Mouse (Mus musculus) liver, embryonic 11.5 days (tissue): ENCODE measurements at regions not wholly inside any gene's neighbourhood (a gene's known extent, or its start where the extent isn't known, plus 50 kb on each side); places are given as distances from the start of the nearest gene placed in this dataset.

Source experiments
- ATAC-seq: fragments of 200-750 bp; cut with Nextera tagmentation; replicated peaks from 2 replicates; pipeline ENCODE4 v1.8.0; 2017; ENCODE audit warnings: moderate number of reproducible peaks, mild to moderate bottlenecking, moderate TSS enrichment, moderate library complexity; ENCODE audit not compliant: low FRiP score
- DNase-seq: peaks from one replicate; pipeline ENCODE4 v3.0.0-alpha.2; 2017; ENCODE audit warnings: low spot score
- H3K27ac ChIP-seq: fragments of 300-500 bp; sonication (generic); 2 replicates; pipeline ENCODE4 v1.5.1; 2014; ENCODE audit warnings: mild to moderate bottlenecking, low read depth, low read length, control low read depth
- H3K27me3 ChIP-seq: fragments of 300-500 bp; sonication (generic); replicated peaks from 2 replicates; pipeline ENCODE4 v1.6.1; 2014; ENCODE audit warnings: low read length, mixed read lengths; ENCODE audit not compliant: control insufficient read depth, insufficient read depth
- H3K36me3 ChIP-seq: fragments of 300-500 bp; sonication (generic); 2 replicates; pipeline ENCODE4 v1.6.1; 2014; ENCODE audit warnings: mild to moderate bottlenecking, low read length, moderate library complexity, mixed read lengths; ENCODE audit not compliant: control insufficient read depth, insufficient read depth
- H3K4me1 ChIP-seq: fragments of 300-500 bp; sonication (generic); replicated peaks from 2 replicates; pipeline ENCODE4 v1.6.1; 2014; ENCODE audit warnings: low read length, mixed read lengths; ENCODE audit not compliant: control insufficient read depth, insufficient read depth
- H3K4me2 ChIP-seq: fragments of 300-500 bp; sonication (generic); 2 replicates; pipeline ENCODE4 v1.6.1; 2014; ENCODE audit warnings: mild to moderate bottlenecking, control low read depth, moderate library complexity
- H3K4me3 ChIP-seq: fragments of 300-500 bp; sonication (generic); 2 replicates; pipeline ENCODE4 v1.5.1; 2014; ENCODE audit warnings: low read depth, low read length, control low read depth
- H3K9ac ChIP-seq: fragments of 300-500 bp; sonication (generic); 2 replicates; pipeline ENCODE4 v1.6.1; 2014; ENCODE audit warnings: low read depth, low read length, control low read depth
- H3K9me3 ChIP-seq: fragments of 300-500 bp; sonication (generic); 2 replicates; pipeline ENCODE4 v1.6.1; 2016; ENCODE audit warnings: low read length, inconsistent platforms, mixed read lengths; ENCODE audit not compliant: control insufficient read depth
- WGBS: fragments of 180-500 bp; shearing (Covaris S2); extraction: QIAGEN DNeasy Blood & Tissue Kit; methylation state at CpG from one replicate; pipeline ENCODE4 v1.1.7; 2014; 5-methylcytosine and 5-hydroxymethylcytosine counted together

GRCm38 (mm10) chr6:134320379-134320932, 75.7 kb upstream of the Bcl2l14 start:
- H3K4me1 ChIP-seq, result no peaks in the 10 kb centered on the region
- no peaks in the 10 kb centered on the region for H3K27me3 ChIP-seq
- 79% methylated on average over 7 of the region's 7 CpGs for WGBS
- H3K36me3 ChIP-seq, result no peaks in the 10 kb centered on the region
- no peak overlapping the region for H3K27ac ChIP-seq
- no peak overlapping the region for H3K4me2 ChIP-seq
- DNase-seq (no peak), ATAC-seq (no peak)
- no peaks in the 10 kb centered on the region for H3K9me3 ChIP-seq
- no peak overlapping the region for H3K4me3 ChIP-seq
- no peak overlapping the region for H3K9ac ChIP-seq

GRCm38 (mm10) chr6:134324001-134324400, 72.1 kb upstream of the Bcl2l14 start:
- no peak overlapping the region for H3K4me2 ChIP-seq
- no peak overlapping the region for H3K27ac ChIP-seq
- H3K4me3 ChIP-seq, result no peak overlapping the region
- no peak overlapping the region for H3K9ac ChIP-seq
- no peaks in the 10 kb centered on the region for H3K27me3 ChIP-seq
- no peaks in the 10 kb centered on the region for H3K9me3 ChIP-seq
- ATAC-seq, result peak; percentile 71
- no peaks in the 10 kb centered on the region for H3K36me3 ChIP-seq
- WGBS, result 45% methylated on average over 3 of the region's 3 CpGs
- H3K4me1 ChIP-seq, result no peaks in the 10 kb centered on the region
- DNase-seq, result no peak

- Histone ChIP-seq H3K4me3 (no peak overlapping the region), H3K27ac (no peak overlapping the region), H3K36me3 (no peaks in the 10 kb centered on the region), H3K4me1 (no peaks in the 10 kb centered on the region), H3K27me3 (no peaks in the 10 kb centered on the region), H3K4me2 (no peak overlapping the region), H3K9me3 (no peaks in the 10 kb centered on the region), H3K9ac (no peak overlapping the region)
- ATAC-seq (no peak), DNase-seq (no peak)
- WGBS, result 95% methylated on average over 4 of the region's 4 CpGs
Measured at GRCm38 (mm10) chr6:134325564-134325963, 70.6 kb upstream of the Bcl2l14 start.

GRCm38 (mm10) chr6:134329550-134330299, 66.4 kb upstream of the Bcl2l14 start:
- no peak for DNase-seq
- no peaks in the 10 kb centered on the region for H3K36me3 ChIP-seq
- no peaks in the 10 kb centered on the region for H3K27me3 ChIP-seq
- no peak overlapping the region for H3K9ac ChIP-seq
- H3K9me3 ChIP-seq, result no peaks in the 10 kb centered on the region
- H3K27ac ChIP-seq, result no peak overlapping the region
- no peak overlapping the region for H3K4me3 ChIP-seq
- no peak overlapping the region for H3K4me2 ChIP-seq
- no peak for ATAC-seq
- no peaks in the 10 kb centered on the region for H3K4me1 ChIP-seq
- WGBS, result 72% methylated on average over 10 of the region's 10 CpGs

- no peaks in the 10 kb centered on the region for H3K9me3 ChIP-seq
- H3K36me3 ChIP-seq, result no peaks in the 10 kb centered on the region
- ATAC-seq, result no peak
- no peak overlapping the region for H3K27ac ChIP-seq
- no peak overlapping the region for H3K4me2 ChIP-seq
- WGBS, result 91% methylated on average over 4 of the region's 4 CpGs
- no peak for DNase-seq
- H3K27me3 ChIP-seq, result no peaks in the 10 kb centered on the region
- no peak overlapping the region for H3K9ac ChIP-seq
- no peaks in the 10 kb centered on the region for H3K4me1 ChIP-seq
- no peak overlapping the region for H3K4me3 ChIP-seq
Measured at GRCm38 (mm10) chr6:134330300-134330640, 65.8 kb upstream of the Bcl2l14 start.

- WGBS, result 55% methylated on average over 15 of the region's 15 CpGs
- DNase-seq (no peak), ATAC-seq (no peak)
- Histone ChIP-seq H3K9ac (no peak overlapping the region), H3K4me3 (no peak overlapping the region), H3K4me1 (no peaks in the 10 kb centered on the region), H3K9me3 (no peaks in the 10 kb centered on the region), H3K4me2 (peak overlapping the region; percentile 3; the same call in 1 of the 2 replicates), H3K27me3 (no peaks in the 10 kb centered on the region), H3K36me3 (no peaks in the 10 kb centered on the region), H3K27ac (no peak overlapping the region)
Measured at GRCm38 (mm10) chr6:134332718-134333432, 63.2 kb upstream of the Bcl2l14 start.

- H3K27me3 ChIP-seq, result no peaks in the 10 kb centered on the region
- no peak overlapping the region for H3K4me3 ChIP-seq
- no peak overlapping the region for H3K27ac ChIP-seq
- ATAC-seq (no peak), DNase-seq (no peak)
- 77% methylated on average over 4 of the region's 4 CpGs for WGBS
- H3K9me3 ChIP-seq, result no peaks in the 10 kb centered on the region
- no peaks in the 10 kb centered on the region for H3K36me3 ChIP-seq
- no peak overlapping the region for H3K4me2 ChIP-seq
- H3K4me1 ChIP-seq, result no peaks in the 10 kb centered on the region
- H3K9ac ChIP-seq, result no peak overlapping the region
Measured at GRCm38 (mm10) chr6:134335711-134336110, 60.4 kb upstream of the Bcl2l14 start.

GRCm38 (mm10) chr6:134342796-134343605, 53.1 kb upstream of the Bcl2l14 start:
- H3K9ac ChIP-seq, result no peak overlapping the region
- no peaks in the 10 kb centered on the region for H3K36me3 ChIP-seq
- H3K27ac ChIP-seq, result no peak overlapping the region
- H3K4me2 ChIP-seq, result no peak overlapping the region
- WGBS, result 88% methylated on average over 9 of the region's 9 CpGs
- H3K9me3 ChIP-seq, result no peaks in the 10 kb centered on the region
- ATAC-seq (no peak), DNase-seq (no peak)
- H3K27me3 ChIP-seq, result no peaks in the 10 kb centered on the region
- H3K4me1 ChIP-seq, result no peaks in the 10 kb centered on the region
- H3K4me3 ChIP-seq, result no peak overlapping the region
